Mouse (Mus musculus) mouse trophoblast stem cell (cell line): Measurements from ENCODE around the gene Dnah7c.
"Not testable (repeated sequence)": the region's sequence is repeated elsewhere in the genome, so short reads cannot be mapped to it uniquely, and the experiment has no call there.

Source experiments
- in situ Hi-C, 2 experiments: fragments of 300-500 bp; cut with MseI, MboI; formaldehyde crosslinking; loops; 2 replicates in 1 of 2; 3 replicates in 1 of 2; pipeline ENCODE4 v1.15.1; 2025

Dnah7c gene

DNA sequence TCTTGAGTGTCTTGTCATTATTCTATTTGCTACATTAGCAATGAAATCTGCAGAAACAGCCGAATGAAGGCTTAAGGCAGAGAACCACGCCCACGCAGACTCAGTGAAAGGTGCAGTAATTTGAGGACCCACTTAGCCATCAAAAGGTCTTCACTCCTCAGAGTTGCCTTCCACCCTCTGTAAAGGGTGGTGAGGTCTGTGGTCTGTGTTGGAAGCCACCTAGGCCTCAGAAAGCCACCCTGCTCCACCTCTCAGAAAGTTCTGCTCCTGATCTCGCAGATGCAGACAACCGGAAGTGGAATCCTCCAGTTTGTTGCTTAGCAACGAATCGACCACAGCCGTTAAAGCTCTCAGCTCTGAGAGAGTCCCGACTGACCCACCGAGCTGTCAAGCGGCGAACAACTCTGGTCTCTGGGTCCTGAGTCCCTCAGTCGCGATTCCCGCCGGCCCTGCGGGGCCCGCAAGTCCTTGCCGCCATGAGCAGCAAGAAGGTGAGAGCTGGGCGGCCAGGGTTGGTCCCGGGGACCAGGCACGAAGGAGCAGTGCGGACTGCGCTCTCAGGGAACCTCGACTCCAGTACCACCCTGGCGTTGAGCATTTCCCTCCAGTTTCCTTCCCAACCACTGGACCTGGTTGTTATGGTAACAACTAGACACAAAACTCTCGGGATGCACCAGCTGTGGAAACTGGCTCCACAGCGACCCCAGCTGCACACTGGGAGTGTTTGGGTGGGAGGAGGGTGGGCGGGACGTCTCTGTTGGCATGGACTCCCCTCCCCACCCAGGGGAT, at the start of gene Dnah7c:
Gene Dnah7c, plus strand, starts transcription at position 456 of the 789 bp plus-strand sequence.
- in situ Hi-C loops: no loop called here

GRCm38 (mm10) chr1:46380641-46381040, 44.8 kb upstream of the Dnah7c start:
- in situ Hi-C loops: not testable (repeated sequence)

- in situ Hi-C loops: not testable (repeated sequence)
These were observed 30.6 kb upstream of the Dnah7c start for GRCm38 (mm10) chr1:46394681-46395297.

GRCm38 (mm10) chr1:46408324-46409115, 16.9 kb upstream of the Dnah7c start:
- in situ Hi-C loops: loop anchor here in 1 of 2 experiments (25.0 kb wide), 2 partner anchors 346 to 571 kb away; partner anchors contain the start of gene Dnah7b

GRCm38 (mm10) chr1:46414798-46415197, 10.6 kb upstream of the Dnah7c start:
- in situ Hi-C loops: loop anchor here (10.0 to 25.0 kb wide), 3 partner anchors 350 to 577 kb away; partner anchors contain the start of gene Dnah7b (in 2 of the 2)

DNA sequence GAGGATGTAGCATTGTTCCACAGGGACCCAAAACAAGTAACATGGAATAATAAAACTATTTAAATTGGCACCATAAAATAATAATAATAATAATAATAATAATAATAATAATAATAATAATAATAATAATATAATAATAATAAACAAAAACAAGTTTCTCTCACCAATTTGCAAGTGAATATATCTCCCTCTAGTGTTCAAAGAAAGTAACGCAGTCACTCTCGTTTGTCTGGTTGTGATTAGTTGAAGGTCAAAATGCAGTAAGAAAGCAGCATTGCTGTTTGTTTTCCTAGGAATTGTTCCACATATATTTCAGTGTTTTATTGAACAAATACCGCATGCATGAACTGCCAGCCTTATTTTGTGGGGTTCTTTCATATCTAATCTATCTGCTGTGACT, 8.4 kb upstream of the Dnah7c start:
- in situ Hi-C loops: loop anchor here (10.0 to 25.0 kb wide), 3 partner anchors 352 to 580 kb away; partner anchors contain the start of gene Dnah7b (in 2 of the 2)

DNA sequence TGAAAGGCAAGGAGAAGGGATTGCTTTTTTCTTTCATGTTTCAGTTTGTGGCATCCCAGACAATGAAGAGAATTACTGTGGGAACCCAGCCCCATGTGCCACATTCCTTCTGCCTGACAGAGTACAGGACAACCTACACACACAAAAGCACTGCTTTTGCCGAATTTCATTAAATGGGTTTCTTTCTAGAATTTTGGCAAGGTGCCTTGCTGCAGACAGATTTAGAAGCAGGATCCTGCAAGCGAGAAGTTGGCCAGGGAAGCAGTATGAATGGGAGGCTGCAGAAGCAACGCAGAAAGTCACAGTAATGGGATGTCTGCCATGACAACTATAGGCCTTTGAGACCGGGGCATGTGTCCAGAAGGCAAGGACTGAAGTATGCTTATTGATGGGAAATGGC, 6.4 kb upstream of the Dnah7c start:
- in situ Hi-C loops: loop anchor here (10.0 to 25.0 kb wide), 3 partner anchors 354 to 582 kb away; partner anchors contain the start of gene Dnah7b (in 2 of the 2)

DNA sequence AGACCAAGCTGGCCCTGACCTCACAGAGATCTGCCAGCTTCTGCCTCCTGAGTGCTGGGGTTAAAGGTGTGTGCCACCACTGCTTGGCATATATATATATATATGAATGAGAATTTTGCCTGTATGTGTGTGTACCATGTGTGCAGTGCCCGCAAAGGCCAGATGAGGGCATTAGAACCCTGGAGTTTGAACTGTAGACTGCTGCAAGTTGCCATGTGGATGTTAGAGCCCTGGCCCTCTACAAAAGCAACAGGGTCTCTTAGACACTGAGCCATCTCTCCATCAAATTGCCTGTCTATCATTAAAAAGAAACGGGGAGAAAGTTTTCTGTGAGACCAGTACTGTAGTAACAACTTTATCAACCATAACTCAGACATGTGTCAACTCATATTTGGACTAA, 3.0 kb downstream of the Dnah7c start:
- in situ Hi-C loops: no loop called here

GRCm38 (mm10) chr1:46514671-46515070, 89.3 kb downstream of the Dnah7c start:
- in situ Hi-C loops: not testable (repeated sequence)

- in situ Hi-C loops: no loop called here
These were observed 95.6 kb downstream of the Dnah7c start for GRCm38 (mm10) chr1:46521032-46521431.

GRCm38 (mm10) chr1:46526537-46526936, 101.1 kb downstream of the Dnah7c start:
- in situ Hi-C loops: not testable (repeated sequence)

GRCm38 (mm10) chr1:46544812-46545421, 119.5 kb downstream of the Dnah7c start:
- in situ Hi-C loops: no loop called here

DNA sequence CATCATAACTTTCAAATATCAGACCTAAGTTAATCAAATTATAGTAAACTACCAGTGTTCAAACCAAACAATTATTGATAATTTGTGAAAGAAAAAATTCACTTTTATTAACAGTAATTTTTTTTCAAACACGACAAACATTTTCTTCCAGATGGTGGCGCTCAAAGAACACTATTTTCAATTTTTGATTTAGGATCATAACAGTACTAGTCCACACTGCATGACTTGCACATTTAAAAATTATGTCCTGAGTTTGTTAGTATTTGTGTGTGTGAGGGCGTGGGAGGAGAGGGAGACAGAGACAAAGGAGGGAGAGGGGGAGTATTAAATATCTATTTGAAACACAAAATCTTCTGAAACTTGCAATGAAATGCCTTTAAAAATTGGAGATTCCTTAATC, 155.0 kb downstream of the Dnah7c start:
- in situ Hi-C loops: no loop called here

GRCm38 (mm10) chr1:46593826-46594225, 168.4 kb downstream of the Dnah7c start:
- in situ Hi-C loops: not testable (repeated sequence)

DNA sequence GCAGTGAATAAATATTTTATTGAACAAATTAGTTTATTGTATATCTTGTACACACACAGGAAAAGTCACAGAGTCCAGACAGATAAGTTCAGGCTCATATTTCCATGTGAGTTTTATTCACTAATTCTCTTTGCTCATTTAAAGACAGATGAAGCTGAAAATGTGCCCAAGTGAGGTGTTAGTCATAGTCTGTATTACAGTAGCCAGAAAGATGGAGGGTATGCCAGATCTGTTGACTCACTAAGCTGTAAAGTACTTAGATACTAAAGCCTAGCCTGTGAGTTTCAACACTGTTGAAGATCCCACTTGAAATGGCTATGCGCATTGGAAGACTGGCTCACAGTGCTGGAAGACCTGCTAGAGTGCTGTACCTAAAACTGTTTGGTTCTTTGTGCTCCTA, 171.0 kb downstream of the Dnah7c start:
- in situ Hi-C loops: not testable (repeated sequence)

GRCm38 (mm10) chr1:46620331-46620730, 194.9 kb downstream of the Dnah7c start:
- in situ Hi-C loops: no loop called here

DNA sequence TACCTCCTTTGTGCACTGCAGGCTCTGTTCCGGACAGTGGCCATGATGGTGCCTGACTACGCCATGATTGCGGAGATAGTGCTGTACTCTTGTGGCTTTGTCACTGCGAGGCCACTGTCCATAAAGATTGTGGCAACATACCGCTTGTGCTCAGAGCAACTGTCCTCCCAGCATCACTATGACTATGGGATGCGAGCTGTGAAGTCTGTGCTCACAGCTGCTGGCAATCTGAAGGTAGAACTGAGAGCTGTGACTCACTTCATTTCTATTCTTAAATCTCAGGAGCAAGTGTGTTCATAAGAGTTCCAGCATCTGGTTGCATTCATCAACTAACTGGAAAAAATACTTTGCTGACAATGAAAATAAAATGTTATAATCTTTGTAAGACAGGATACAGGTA, 200.5 kb downstream of the Dnah7c start:
- in situ Hi-C loops: not testable (repeated sequence)

DNA sequence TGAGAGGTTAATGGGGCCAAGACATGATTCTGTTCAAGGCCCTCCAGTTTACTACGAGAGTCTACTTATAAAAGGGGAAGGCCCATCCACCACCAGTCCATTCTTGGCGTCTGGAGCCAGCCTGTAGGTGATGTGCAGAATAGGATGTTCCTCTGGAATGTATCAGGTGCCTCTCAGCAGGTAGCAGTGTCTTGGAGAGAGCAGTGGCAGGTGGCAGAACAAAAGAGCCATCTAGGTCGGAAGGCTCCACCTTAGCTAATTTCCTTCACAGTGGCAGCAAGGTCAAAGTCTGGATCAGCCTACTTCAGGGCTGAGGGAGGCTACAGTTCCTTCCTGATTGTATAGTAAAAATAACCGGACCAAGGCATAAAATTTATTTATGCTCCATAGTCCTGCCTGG, 224.4 kb downstream of the Dnah7c start:
- in situ Hi-C loops: not testable (repeated sequence)

DNA sequence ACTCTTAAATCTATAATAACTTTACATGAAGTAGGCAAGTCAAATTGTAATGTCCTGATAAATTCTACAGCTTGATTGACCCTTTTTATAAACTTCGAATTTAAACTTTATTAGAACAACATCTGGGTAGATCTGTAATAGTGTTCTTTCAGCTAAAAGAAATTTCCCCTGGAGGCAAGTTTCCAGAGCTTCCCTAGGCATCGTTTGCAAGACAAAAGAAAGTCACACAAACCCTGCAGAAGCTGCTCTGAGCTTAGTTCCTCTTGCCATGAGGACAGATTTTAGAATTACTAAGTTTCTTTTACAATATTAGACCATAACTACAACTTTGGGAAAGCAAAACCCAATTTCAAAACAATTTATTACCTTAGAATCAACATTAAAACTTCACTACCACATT, 227.3 kb downstream of the Dnah7c start:
- in situ Hi-C loops: not testable (repeated sequence)

- in situ Hi-C loops: not testable (repeated sequence)
These were observed 299.4 kb downstream of the Dnah7c start for GRCm38 (mm10) chr1:46724810-46725209.

DNA sequence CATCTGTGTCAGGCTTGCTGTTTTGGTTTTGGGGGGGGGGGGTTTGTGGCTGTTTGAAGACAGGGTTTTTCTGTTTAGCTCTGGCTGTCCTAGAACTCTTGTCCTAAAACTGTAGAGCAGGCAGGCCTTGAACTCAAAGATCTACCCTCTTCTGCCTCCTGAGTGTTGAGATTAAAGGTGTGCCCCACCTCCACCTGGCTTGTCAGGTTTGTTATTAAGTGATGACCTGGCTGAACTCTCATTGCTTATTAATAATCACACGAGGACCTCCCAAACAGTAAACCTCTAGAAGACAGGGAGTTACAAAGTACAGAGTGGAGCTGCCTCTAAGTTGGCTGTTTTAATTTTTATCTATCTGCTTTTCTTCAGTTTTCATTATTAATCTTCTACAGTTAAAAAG, 299.9 kb downstream of the Dnah7c start:
- in situ Hi-C loops: no loop called here
